Mouse (Mus musculus): ENCODE measurements around the gene Sppl2c. TPM values are rescaled to one million over a fixed set of nuclear protein-coding genes. Genes with fewer than 3 reads are reported as not detected.

The Sppl2c gene
- not detected in 2 replicates for total RNA-seq (2012; rRNA removed)
- not detected for polyA plus RNA-seq (2012; ENCODE audit: insufficient read depth in 1 of 2, insufficient read length in 2 of 2, low read depth in 1 of 2, low replicate concordance in 2 of 2, missing spikeins in 1 of 2)

- no peaks in the 10 kb centered on the region for H3K36me3 ChIP-seq (ENCODE audit: control insufficient read depth in 1 of 2, insufficient read depth in 2 of 2, low read length in 2 of 2)
These were observed at the start of gene Sppl2c for GRCm38 (mm10) chr11:104186135-104186836. TSS of gene Sppl2c (plus strand) at chr11:104186327.

GRCm38 (mm10) chr11:104138976-104139375, 47.2 kb upstream of the Sppl2c start:
- Histone ChIP-seq H3K27ac (ENCODE audit: control insufficient read depth, low read depth, low read length) (no peak overlapping the region), H3K36me3 (ENCODE audit: control insufficient read depth in 1 of 2, insufficient read depth in 2 of 2, low read length in 2 of 2) (no peaks in the 10 kb centered on the region), H3K4me3 (ENCODE audit: control insufficient read depth in 1 of 2, insufficient read depth in 1 of 2, low read depth in 2 of 2, low read length in 2 of 2) (no peak overlapping the region), H3K4me1 (ENCODE audit: control insufficient read depth in 1 of 2, insufficient read depth in 2 of 2, low read length in 2 of 2) (no peaks in the 10 kb centered on the region), H3K27me3 (ENCODE audit: control insufficient read depth in 1 of 2, insufficient read depth in 2 of 2, low read length in 2 of 2) (peaks cover 0 to 2% of the 10 kb centered on the region in 2 experiments; a peak in 3 of 4 replicates), H3K79me2 (ENCODE audit: control insufficient read depth, insufficient read depth, low read length, poor library complexity) (no peaks in the 10 kb centered on the region), H3K9me3 (replicated peaks; ENCODE audit: insufficient read depth, low read length) (no peaks in the 10 kb centered on the region), H3K9ac (ENCODE audit: control insufficient read depth, low read depth, low read length, poor library complexity, severe bottlenecking) (no peak overlapping the region)
- DNase-seq (ENCODE audit: low read depth, low spot score): no peak
- TF ChIP-seq MYC (IDR thresholded peaks at IDR 0.05; ENCODE audit: low read depth, low read length): no peak
- TF ChIP-seq NRF1 (IDR thresholded peaks at IDR 0.05; ENCODE audit: insufficient read depth, low read depth, low read length, poor library complexity, severe bottlenecking): no peak

More at GRCm38 (mm10) chr11:104186135-104186836, at the start of gene Sppl2c:
- H3K4me3 ChIP-seq (ENCODE audit: control insufficient read depth in 1 of 2, insufficient read depth in 1 of 2, low read depth in 2 of 2, low read length in 2 of 2): no peak within 1 kb of the TSS
- no peaks in the 10 kb centered on the region for H3K4me1 ChIP-seq (ENCODE audit: control insufficient read depth in 1 of 2, insufficient read depth in 2 of 2, low read length in 2 of 2)
- no peak within 1 kb of the TSS for H3K9ac ChIP-seq (ENCODE audit: control insufficient read depth, low read depth, low read length, poor library complexity, severe bottlenecking)
- no peak for DNase-seq (ENCODE audit: low read depth, low spot score)
- H3K9me3 ChIP-seq (replicated peaks; ENCODE audit: insufficient read depth, low read length): no peaks in the 10 kb centered on the region
- H3K79me2 ChIP-seq (ENCODE audit: control insufficient read depth, insufficient read depth, low read length, poor library complexity): no peaks in the 10 kb centered on the region
- H3K27me3 ChIP-seq (ENCODE audit: control insufficient read depth in 1 of 2, insufficient read depth in 2 of 2, low read length in 2 of 2): peaks cover 0 to 4% of the 10 kb centered on the region in 2 experiments; a peak in 2 of 4 replicates
- TF ChIP-seq SMC3 (IDR thresholded peaks at IDR 0.05; ENCODE audit: low read depth, low read length) (no peak), ZC3H11A (IDR thresholded peaks at IDR 0.05; ENCODE audit: low read depth, low read length) (no peak), RCOR1 (IDR thresholded peaks at IDR 0.05; ENCODE audit: low read depth, low read length) (no peak), MEF2A (IDR thresholded peaks at IDR 0.05; ENCODE audit: extremely low read depth, insufficient replicate concordance, low read depth, low read length, poor library complexity, severe bottlenecking) (no peak), MYB (IDR thresholded peaks at IDR 0.05; ENCODE audit: low read depth, low read length) (no peak), ZNF384 (IDR thresholded peaks at IDR 0.05; ENCODE audit: low read depth, low read length) (no peak), KAT2A (conservative IDR thresholded peaks at IDR 0.05; ENCODE audit: low read depth, low read length) (no peak), TCF12 (IDR thresholded peaks at IDR 0.05; ENCODE audit: low read depth, low read length) (no peak), GABPA (IDR thresholded peaks at IDR 0.05; ENCODE audit: low read depth, low read length) (no peak), RAD21 (IDR thresholded peaks at IDR 0.05; ENCODE audit: low read depth, low read length) (no peak), SIN3A (IDR thresholded peaks at IDR 0.05; ENCODE audit: low read length) (no peak), MYC (IDR thresholded peaks at IDR 0.05; ENCODE audit: low read depth, low read length) (no peak), USF2 (IDR thresholded peaks at IDR 0.05; ENCODE audit: borderline replicate concordance in 1 of 2, insufficient read depth in 1 of 2, low read depth in 1 of 2, low read length in 2 of 2) (no peak), ZKSCAN1 (IDR thresholded peaks at IDR 0.05; ENCODE audit: low read depth, low read length) (no peak), HCFC1 (IDR thresholded peaks at IDR 0.05; ENCODE audit: low read depth, low read length) (no peak), TBP (IDR thresholded peaks at IDR 0.05; ENCODE audit: low read depth, low read length) (no peak), NELFE (IDR thresholded peaks at IDR 0.05; ENCODE audit: low read depth, low read length) (no peak), JUND (IDR thresholded peaks at IDR 0.05; ENCODE audit: low read depth, low read length) (no peak)
- no peak within 1 kb of the TSS for H3K27ac ChIP-seq (ENCODE audit: control insufficient read depth, low read depth, low read length)

Measured in MEL (cell line).